Mouse (Mus musculus) hindbrain, postnatal 0 days (tissue): ENCODE measurements around the gene Man1c1. TPM values are rescaled to one million over a fixed set of nuclear protein-coding genes. Genes with fewer than 3 reads are reported as not detected.
A peak's percentile ranks its signal among the peaks of the same experiment; 100 is the strongest.

ENCODE experiments used
- ATAC-seq: fragments of 200-750 bp; cut with Nextera tagmentation; 2 replicates; pipeline ENCODE4 v1.8.0; 2017; ENCODE audit warnings: mild to moderate bottlenecking, moderate TSS enrichment, moderate library complexity
- DNase-seq: peaks from one replicate; pipeline ENCODE4 v3.0.0-alpha.2; 2015; ENCODE audit warnings: low spot score
- H3K27ac ChIP-seq: fragments of 300-500 bp; sonication (generic); 2 replicates; pipeline ENCODE4 v1.5.1; 2014; ENCODE audit warnings: mild to moderate bottlenecking
- H3K27me3 ChIP-seq: fragments of 300-500 bp; sonication (generic); 2 replicates; pipeline ENCODE4 v1.6.1; 2014; ENCODE audit warnings: low read length, mixed read lengths; ENCODE audit not compliant: insufficient read depth
- H3K36me3 ChIP-seq: fragments of 300-500 bp; sonication (generic); 2 replicates; pipeline ENCODE4 v1.6.1; 2014; ENCODE audit warnings: low read length, mixed read lengths; ENCODE audit not compliant: insufficient read depth
- H3K4me1 ChIP-seq: fragments of 300-500 bp; sonication (generic); 2 replicates; pipeline ENCODE4 v1.6.1; 2014; ENCODE audit warnings: antibody characterized with exemption, low read length, mixed read lengths; ENCODE audit not compliant: insufficient read depth
- H3K4me2 ChIP-seq: fragments of 300-500 bp; sonication (generic); 2 replicates; pipeline ENCODE4 v1.6.1; 2014; ENCODE audit warnings: low read depth, mild to moderate bottlenecking, low read length, moderate library complexity, mixed read lengths
- H3K4me3 ChIP-seq: fragments of 300-500 bp; sonication (generic); 2 replicates; pipeline ENCODE4 v1.5.1; 2014; ENCODE audit warnings: low read length
- H3K9ac ChIP-seq: fragments of 300-500 bp; sonication (generic); replicated peaks from 2 replicates; pipeline ENCODE4 v1.6.1; 2014; ENCODE audit warnings: mild to moderate bottlenecking, low read length, moderate library complexity, mixed read lengths
- H3K9me3 ChIP-seq: fragments of 300-500 bp; sonication (generic); 2 replicates; pipeline ENCODE4 v1.6.1; 2016; ENCODE audit warnings: low read length, mixed read lengths
- CTCF ChIP-seq: IDR thresholded peaks from 2 replicates; pipeline ENCODE4 v1.5.1; 2016; ENCODE audit warnings: antibody characterized with exemption, control low read depth, low read depth
- WGBS: fragments of 180-500 bp; shearing (Covaris S2); extraction: QIAGEN DNeasy Blood & Tissue Kit; methylation state at CpG from one replicate; pipeline ENCODE4 v1.1.7; 2014; 5-methylcytosine and 5-hydroxymethylcytosine counted together
- polyA plus RNA-seq: library from polyadenylated mRNA; unstranded; fragments of >200 nt; fragmentation: Nextera tagmentation; extraction: Ambion mirVana; gene quantifications from 2 replicates; pipeline ENCODE4 v1.2.1, GENCODE M21; 2015
- total RNA-seq: library from RNA; depleted of rRNA; stranded (reverse); fragments of >200 nt; gene quantifications from 2 replicates; pipeline ENCODE4 v1.2.3, GENCODE M21; 2014

Man1c1 gene
- total and polyA plus RNA-seq, 2 experiments from 2014 or later = 7.1 to 40.5 TPM

DNA sequence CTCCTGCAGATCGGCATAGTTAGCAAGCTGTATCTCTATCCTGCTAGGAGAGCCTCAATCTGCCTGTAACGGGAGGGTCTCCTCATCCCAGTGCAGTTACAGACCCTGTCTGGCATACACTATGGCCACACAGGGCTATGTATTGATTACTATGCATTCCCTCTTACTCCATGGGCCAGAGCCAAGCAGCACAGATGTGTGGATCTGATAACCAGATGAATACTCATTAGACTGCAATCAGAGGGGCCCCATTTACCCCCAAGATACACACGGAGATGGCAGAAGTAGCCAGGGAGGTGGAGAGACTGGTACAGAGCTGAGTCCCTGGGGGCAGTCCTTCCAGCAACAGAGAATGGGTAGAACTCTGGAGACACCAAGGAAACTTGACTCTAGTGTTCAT is 101.5 kb downstream of the Man1c1 start:
- Histone ChIP-seq H3K9ac (no peak overlapping the region), H3K36me3 (no peaks in the 10 kb centered on the region), H3K4me2 (no peak overlapping the region), H3K4me1 (peaks cover 15% of the 10 kb centered on the region; the same call in 1 of the 2 replicates), H3K4me3 (no peak overlapping the region), H3K27ac (no peak overlapping the region), H3K27me3 (no peaks in the 10 kb centered on the region), H3K9me3 (no peaks in the 10 kb centered on the region)
- DNase-seq (no peak), ATAC-seq (no peak)
- no peak for TF ChIP-seq CTCF
- WGBS = 61% methylated on average over 3 of the region's 3 CpGs

DNA sequence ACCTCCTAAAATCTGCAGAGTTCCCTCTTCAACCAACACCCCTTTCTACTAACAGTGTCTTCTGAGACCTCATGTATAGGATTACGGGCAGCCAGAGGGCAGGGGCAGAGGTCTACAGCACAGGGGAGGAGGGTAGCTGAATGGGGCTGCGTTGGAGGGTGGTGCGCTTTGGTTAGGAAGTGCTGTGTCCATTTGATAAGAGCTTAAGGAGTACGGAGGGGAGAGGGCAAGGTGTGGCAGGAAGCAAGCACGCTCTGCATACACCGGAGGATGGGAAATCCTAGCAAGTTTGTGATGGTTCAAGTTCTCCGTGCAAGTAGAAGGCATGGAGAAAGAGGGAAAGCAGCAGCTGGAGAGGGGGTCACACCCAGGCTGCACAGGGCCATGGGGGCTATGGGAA is 102.1 kb downstream of the Man1c1 start:
- Histone ChIP-seq H3K4me1 (peaks cover 19% of the 10 kb centered on the region), H3K36me3 (no peaks in the 10 kb centered on the region), H3K4me3 (no peak overlapping the region), H3K27me3 (no peaks in the 10 kb centered on the region), H3K4me2 (no peak overlapping the region), H3K9ac (no peak overlapping the region), H3K9me3 (no peaks in the 10 kb centered on the region), H3K27ac (no peak overlapping the region)
- ATAC-seq = no peak
- 81% methylated on average over 7 of the region's 7 CpGs for WGBS
- no peak for TF ChIP-seq CTCF
- no peak for DNase-seq

DNA sequence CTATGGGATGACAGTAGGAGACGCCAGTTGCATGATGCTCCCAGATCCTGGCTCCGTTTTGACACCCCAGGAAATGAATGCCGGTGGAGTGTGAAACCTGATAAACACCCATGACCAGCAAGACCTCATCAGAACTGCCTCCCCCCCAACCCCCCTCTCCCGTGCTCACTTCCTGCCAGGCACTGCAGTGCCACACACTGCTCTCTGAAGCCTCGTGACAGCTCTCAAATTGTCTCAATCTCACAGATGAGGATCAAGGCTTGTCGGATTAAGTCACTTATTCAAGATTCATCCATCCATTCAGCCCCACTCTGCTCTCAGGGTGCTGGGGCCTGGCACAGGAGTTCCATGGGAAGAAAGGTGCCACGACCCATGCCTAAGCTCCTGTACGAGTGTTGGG is 102.7 kb downstream of the Man1c1 start:
- H3K27ac ChIP-seq = peak overlapping the region; percentile 3; the same call in 1 of the 2 replicates
- H3K9ac ChIP-seq = no peak overlapping the region
- H3K27me3 ChIP-seq = no peaks in the 10 kb centered on the region
- H3K9me3 ChIP-seq = no peaks in the 10 kb centered on the region
- TF ChIP-seq CTCF = no peak
- H3K4me2 ChIP-seq = no peak overlapping the region
- WGBS = 42% methylated on average over 8 of the region's 8 CpGs
- ATAC-seq = no peak
- peaks cover 14% of the 10 kb centered on the region for H3K4me1 ChIP-seq
- DNase-seq = no peak
- H3K4me3 ChIP-seq = no peak overlapping the region
- H3K36me3 ChIP-seq = no peaks in the 10 kb centered on the region

DNA sequence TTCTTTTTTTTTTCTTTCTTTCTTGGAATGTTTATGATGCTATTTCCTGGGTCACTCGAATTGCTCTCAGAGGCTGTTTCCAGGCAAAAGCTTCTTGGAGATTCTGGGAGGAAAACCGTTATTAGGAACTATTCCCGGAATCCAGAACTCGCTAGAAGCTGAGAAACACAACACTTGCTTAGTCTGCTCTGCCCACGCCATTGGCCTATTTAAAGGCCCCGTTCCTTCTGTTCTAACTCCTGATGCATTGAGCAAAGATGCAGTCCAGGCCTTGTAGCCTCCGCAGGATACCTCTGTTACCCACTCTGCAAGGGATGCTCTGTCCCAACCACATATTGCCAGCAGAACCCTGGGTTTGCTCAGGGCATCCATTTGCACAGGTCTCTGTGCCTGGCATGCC is 103.3 kb downstream of the Man1c1 start:
- H3K4me1 ChIP-seq = peaks cover 9% of the 10 kb centered on the region
- ATAC-seq (no peak), DNase-seq (no peak)
- H3K36me3 ChIP-seq = no peaks in the 10 kb centered on the region
- no peak overlapping the region for H3K9ac ChIP-seq
- WGBS = 79% methylated on average over 7 of the region's 7 CpGs
- no peak overlapping the region for H3K4me3 ChIP-seq
- H3K27ac ChIP-seq = peak overlapping the region; percentile 3; the same call in 1 of the 2 replicates
- no peak for TF ChIP-seq CTCF
- H3K4me2 ChIP-seq = no peak overlapping the region
- H3K9me3 ChIP-seq = no peaks in the 10 kb centered on the region
- H3K27me3 ChIP-seq = no peaks in the 10 kb centered on the region

DNA sequence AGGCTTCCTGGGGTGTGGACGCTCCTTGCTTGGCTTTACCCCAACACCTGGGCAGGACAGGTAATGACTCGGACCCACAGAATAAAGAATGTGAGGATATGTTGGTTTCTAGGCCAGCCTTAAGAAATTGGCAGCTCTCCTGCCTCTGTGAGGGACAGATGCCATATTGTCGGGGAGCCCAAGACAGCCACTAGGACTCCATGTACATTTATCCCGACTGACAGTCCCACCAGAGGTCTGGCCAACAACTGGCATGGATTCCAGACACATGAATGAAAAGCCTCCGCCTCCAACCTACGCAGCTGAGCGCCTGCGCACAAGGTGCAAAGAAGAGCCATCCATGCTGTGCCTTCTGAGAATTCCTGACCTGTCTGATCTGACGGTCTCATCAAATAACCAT is 104.0 kb downstream of the Man1c1 start:
- Histone ChIP-seq H3K27ac (peak overlapping the region; percentile 17; the same call in 1 of the 2 replicates), H3K4me2 (no peak overlapping the region), H3K4me3 (no peak overlapping the region), H3K27me3 (no peaks in the 10 kb centered on the region), H3K9ac (no peak overlapping the region), H3K9me3 (no peaks in the 10 kb centered on the region), H3K4me1 (peaks cover 9% of the 10 kb centered on the region), H3K36me3 (no peaks in the 10 kb centered on the region)
- no peak for ATAC-seq
- TF ChIP-seq CTCF = no peak
- 61% methylated on average over 9 of the region's 9 CpGs for WGBS
- DNase-seq = peak; percentile 66

DNA sequence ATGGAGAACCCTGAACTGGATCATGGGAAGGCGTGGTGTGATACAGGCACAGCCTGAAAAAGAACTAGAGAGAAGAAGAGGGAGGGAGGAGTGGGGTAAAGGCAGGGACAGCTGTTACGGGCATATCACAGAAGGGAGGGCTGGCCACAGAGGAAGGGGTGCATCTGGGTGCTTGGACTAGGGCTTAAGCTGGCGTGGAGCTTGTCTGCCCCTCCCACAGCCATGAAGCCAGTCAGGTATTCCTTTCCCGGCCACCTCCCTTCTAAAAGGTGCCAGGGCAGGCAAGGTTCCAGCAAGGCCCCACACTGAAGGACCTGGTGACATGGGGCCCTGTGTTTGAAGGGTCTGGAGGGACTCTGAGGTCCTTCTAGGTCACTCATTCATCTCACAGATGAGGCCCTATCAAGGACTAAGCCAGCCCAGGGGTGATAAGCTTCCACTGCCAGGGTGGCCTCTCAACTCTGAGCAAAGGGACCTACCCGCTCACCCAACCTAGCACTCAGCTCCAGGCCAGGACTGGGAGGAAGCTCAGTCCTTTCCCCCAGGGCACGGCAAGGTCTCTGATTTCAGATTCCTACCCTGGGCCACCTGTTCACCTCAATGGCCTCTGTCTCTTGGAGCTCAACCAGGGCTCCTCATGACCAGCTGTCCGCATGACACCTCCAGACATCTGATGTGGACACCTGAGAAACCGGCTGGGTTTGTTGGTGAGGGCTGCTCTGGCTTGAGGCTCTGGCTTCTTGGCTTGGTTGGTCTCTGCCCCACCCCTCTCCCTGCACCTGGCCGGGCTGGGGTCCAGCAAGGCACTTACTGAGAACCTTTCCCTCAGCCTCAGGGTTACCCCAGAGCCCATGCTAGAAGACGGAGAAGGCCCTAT is 107.0 kb downstream of the Man1c1 start:
- no peak overlapping the region for H3K4me3 ChIP-seq
- H3K27ac ChIP-seq = no peak overlapping the region
- no peaks in the 10 kb centered on the region for H3K9me3 ChIP-seq
- H3K9ac ChIP-seq = no peak overlapping the region
- H3K36me3 ChIP-seq = no peaks in the 10 kb centered on the region
- H3K4me1 ChIP-seq = peaks cover 15% of the 10 kb centered on the region
- H3K27me3 ChIP-seq = no peaks in the 10 kb centered on the region
- H3K4me2 ChIP-seq = no peak overlapping the region
- TF ChIP-seq CTCF = no peak
- DNase-seq (no peak), ATAC-seq (0 out of 2 replicates have a peak, but pooled peaks have one; percentile 36)
- 69% methylated on average over 10 of the region's 10 CpGs for WGBS
